Mouse (Mus musculus) brain, embryonic 14.5 days (tissue): ENCODE results near the gene Vps8. TPM values are rescaled to one million over a fixed set of nuclear protein-coding genes. Genes with fewer than 3 reads are reported as not detected.

Experiments used
- DNase-seq: peaks from one replicate; pipeline ENCODE4 v3.0.0-alpha.2; 2011; ENCODE audit warnings: low read depth
- CTCF ChIP-seq: fragments of 200-500 bp; IDR thresholded peaks from 2 replicates; pipeline ENCODE4 v1.5.1; 2012; ENCODE audit warnings: inconsistent platforms, mild to moderate bottlenecking, moderate library complexity, borderline replicate concordance; ENCODE audit not compliant: insufficient read depth, insufficient read length; ENCODE audit errors: extremely low read depth
- POLR2A ChIP-seq: fragments of 200-500 bp; IDR thresholded peaks from 2 replicates; pipeline ENCODE4 v1.6.1; 2012; ENCODE audit warnings: mild to moderate bottlenecking, inconsistent platforms, borderline replicate concordance; ENCODE audit not compliant: poor library complexity, insufficient read depth, insufficient read length, severe bottlenecking; ENCODE audit errors: extremely low read depth
- polyA plus RNA-seq: library from polyadenylated mRNA; depleted of rRNA; stranded (reverse); fragments of >200 nt; gene quantifications from 2 replicates; pipeline ENCODE4 v1.2.3, GENCODE M21; 2012

The Vps8 gene
- polyA plus RNA-seq, 1 experiment: 30.4 TPM

GRCm38 (mm10) chr16:21615802-21616201, 192.9 kb downstream of the Vps8 start:
- peak; percentile 59 for DNase-seq
- TF ChIP-seq CTCF (peak; percentile 54; the same call in 1 of the 2 replicates), POLR2A (no peak)

- no peak for DNase-seq
- TF ChIP-seq POLR2A: no peak
- TF ChIP-seq CTCF: no peak
Measured at GRCm38 (mm10) chr16:21620630-21621029, 197.7 kb downstream of the Vps8 start.

- DNase-seq: peak; percentile 78
- TF ChIP-seq POLR2A: no peak
- no peak for TF ChIP-seq CTCF
Measured at GRCm38 (mm10) chr16:21625784-21626634, 203.1 kb downstream of the Vps8 start.

- TF ChIP-seq CTCF (no peak), POLR2A (no peak)
Measured at GRCm38 (mm10) chr16:21627248-21627647, 204.3 kb downstream of the Vps8 start.

GRCm38 (mm10) chr16:21628061-21628591, 205.2 kb downstream of the Vps8 start:
- TF ChIP-seq POLR2A (no peak), CTCF (no peak)
- peak; percentile 74 for DNase-seq

More at GRCm38 (mm10) chr16:21627248-21627647, 204.3 kb downstream of the Vps8 start:
- no peak for DNase-seq

- TF ChIP-seq CTCF (no peak), POLR2A (no peak)
- no peak for DNase-seq
Measured at GRCm38 (mm10) chr16:21630614-21631013, 207.7 kb downstream of the Vps8 start.

GRCm38 (mm10) chr16:21631815-21632222, 208.9 kb downstream of the Vps8 start:
- TF ChIP-seq POLR2A (no peak), CTCF (no peak)
- DNase-seq: no peak

GRCm38 (mm10) chr16:21634460-21634859, 211.5 kb downstream of the Vps8 start:
- DNase-seq: no peak
- TF ChIP-seq POLR2A (no peak), CTCF (no peak)

GRCm38 (mm10) chr16:21636156-21636853, 213.4 kb downstream of the Vps8 start:
- DNase-seq: no peak
- TF ChIP-seq POLR2A (no peak), CTCF (no peak)

- DNase-seq: no peak
- TF ChIP-seq CTCF (no peak), POLR2A (no peak)
Measured at GRCm38 (mm10) chr16:21637201-21637819, 214.4 kb downstream of the Vps8 start.
